Mouse (Mus musculus): Measurements from ENCODE around the gene Cyp3a44. TPM values are rescaled to one million over a fixed set of nuclear protein-coding genes. Genes with fewer than 3 reads are reported as not detected.

Gene Cyp3a44
- not detected in 4 replicates for total RNA-seq (2023)

GRCm38 (mm10) chr5:145805796-145806195 lies at the start of gene Cyp3a44:
Gene Cyp3a44 (minus strand): TSS chr5:145805874.

Other genes with a start within 250 kb of the Cyp3a44 start
- not detected in 4 replicates for gene Cyp3a41b, start 221.1 kb downstream of the Cyp3a44 start, total RNA-seq (2023)
- not detected in 4 replicates for gene Cyp3a41a, start 85.7 kb downstream of the Cyp3a44 start, total RNA-seq (2023)
- gene Cyp3a11, start 74.1 kb upstream of the Cyp3a44 start, total RNA-seq (2023): not detected in 4 replicates
- gene Cyp3a25, start 203.7 kb upstream of the Cyp3a44 start, total RNA-seq (2023): not detected in 4 replicates